Mouse (Mus musculus) lung, embryonic 14.5 days (tissue): ENCODE measurements around the gene Chd9. TPM values are rescaled to one million over a fixed set of nuclear protein-coding genes. Genes with fewer than 3 reads are reported as not detected.
"Not testable (repeated sequence)": the region's sequence is repeated elsewhere in the genome, so short reads cannot be mapped to it uniquely, and the experiment has no call there.

ENCODE experiments used
- ATAC-seq: fragments of 200-750 bp; cut with Nextera tagmentation; 2 replicates; pipeline ENCODE4 v1.8.0; 2017; ENCODE audit warnings: mild to moderate bottlenecking, moderate TSS enrichment, moderate library complexity; ENCODE audit not compliant: insufficient read depth
- DNase-seq: peaks from one replicate; pipeline ENCODE4 v3.0.0-alpha.2; 2015
- H3K27ac ChIP-seq: fragments of 300-500 bp; sonication (generic); 2 replicates; pipeline ENCODE4 v1.5.1; 2014; ENCODE audit warnings: low read depth, mild to moderate bottlenecking, moderate library complexity
- H3K27me3 ChIP-seq: fragments of 300-500 bp; sonication (generic); 2 replicates; pipeline ENCODE4 v1.6.1; 2014; ENCODE audit warnings: low read length, control low read depth; ENCODE audit not compliant: insufficient read depth
- H3K36me3 ChIP-seq: fragments of 300-500 bp; sonication (generic); 2 replicates; pipeline ENCODE4 v1.6.1; 2014; ENCODE audit warnings: control low read depth; ENCODE audit not compliant: insufficient read depth
- H3K4me1 ChIP-seq: fragments of 300-500 bp; sonication (generic); 2 replicates; pipeline ENCODE4 v1.6.1; 2014; ENCODE audit warnings: antibody characterized with exemption, control low read depth; ENCODE audit not compliant: insufficient read depth
- H3K4me2 ChIP-seq: fragments of 300-500 bp; sonication (generic); 2 replicates; pipeline ENCODE4 v1.6.1; 2014; ENCODE audit warnings: mild to moderate bottlenecking
- H3K4me3 ChIP-seq: fragments of 300-500 bp; sonication (generic); 2 replicates; pipeline ENCODE4 v1.5.1; 2014; ENCODE audit warnings: low read depth, low read length
- H3K9ac ChIP-seq: fragments of 300-500 bp; sonication (generic); 2 replicates; pipeline ENCODE4 v1.6.1; 2014
- H3K9me3 ChIP-seq: fragments of 300-500 bp; sonication (generic); 2 replicates; pipeline ENCODE4 v1.6.1; 2016; ENCODE audit warnings: low read depth, low read length, control low read depth
- CTCF ChIP-seq: IDR thresholded peaks from 2 replicates; pipeline ENCODE4 v1.5.1; 2016; ENCODE audit warnings: antibody characterized with exemption, low read depth
- WGBS: fragments of 180-500 bp; shearing (Covaris S2); extraction: QIAGEN DNeasy Blood & Tissue Kit; methylation state at CpG from one replicate; pipeline ENCODE4 v1.1.7; 2014; 5-methylcytosine and 5-hydroxymethylcytosine counted together
- polyA plus RNA-seq: library from polyadenylated mRNA; unstranded; fragments of >200 nt; fragmentation: Nextera tagmentation; extraction: Ambion mirVana; gene quantifications from 2 replicates; pipeline ENCODE4 v1.2.1, GENCODE M21; 2014

Gene Chd9
- polyA plus RNA-seq, 1 experiment from 2014 or later, result 72.5 TPM

DNA sequence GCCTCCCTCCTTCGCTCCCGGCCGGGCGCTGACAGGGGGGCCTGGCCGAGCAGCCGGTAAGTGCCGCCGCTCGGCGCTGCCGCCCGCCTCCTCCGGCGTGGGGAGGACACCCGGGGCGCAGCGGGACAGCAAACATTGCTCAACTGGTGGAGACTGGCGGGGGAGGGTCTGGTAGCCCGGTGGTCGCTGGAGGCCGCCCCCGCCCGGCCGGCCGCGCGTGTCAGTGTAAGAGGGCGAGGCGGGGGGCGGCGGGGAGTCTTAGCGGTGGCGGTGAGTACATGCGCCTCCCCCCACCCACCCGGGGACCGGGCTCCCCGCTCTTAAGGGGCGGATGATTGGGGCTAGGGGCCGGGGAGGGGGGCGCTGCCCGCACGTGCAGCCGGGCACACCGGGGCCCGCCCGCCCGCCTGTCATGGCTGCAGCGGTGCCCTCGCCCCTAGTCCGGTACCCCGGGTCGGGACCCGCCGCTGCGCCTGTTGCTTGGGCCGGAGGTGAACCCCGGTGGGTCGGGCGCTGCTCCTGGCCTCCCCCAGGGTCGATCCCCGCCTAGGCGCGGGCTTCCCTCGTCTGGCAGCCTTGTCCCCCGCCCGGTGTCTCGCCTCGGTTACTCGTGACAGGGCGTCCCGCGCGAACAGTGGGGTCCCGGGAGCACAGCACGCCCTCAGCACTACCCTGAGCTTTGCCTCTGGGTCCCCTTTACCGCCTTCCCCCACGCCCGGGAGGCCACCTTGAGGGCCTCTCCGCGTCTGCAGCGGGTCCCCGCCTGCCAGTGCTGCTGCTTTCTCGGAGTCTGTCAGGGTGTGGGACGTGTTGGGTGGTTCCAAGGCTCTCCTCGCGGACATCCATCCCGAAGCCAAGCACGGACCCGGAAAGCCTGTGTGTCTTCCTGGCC is 80.7 kb downstream of the Chd9 start:
- peak; percentile 40; the same call in 1 of the 2 replicates for TF ChIP-seq CTCF
- Histone ChIP-seq H3K4me1 (no peaks in the 10 kb centered on the region), H3K9ac (peak overlapping the region; percentile 75), H3K9me3 (no peaks in the 10 kb centered on the region), H3K27ac (peak overlapping the region; percentile 76; the same call in 1 of the 2 replicates), H3K4me2 (peak overlapping the region; percentile 96), H3K4me3 (peak overlapping the region; percentile 76), H3K27me3 (no peaks in the 10 kb centered on the region), H3K36me3 (no peaks in the 10 kb centered on the region)
- under 1% methylated on average over 65 of the region's 89 CpGs for WGBS
- DNase-seq (peak; percentile 72), ATAC-seq (peak; percentile 47)

DNA sequence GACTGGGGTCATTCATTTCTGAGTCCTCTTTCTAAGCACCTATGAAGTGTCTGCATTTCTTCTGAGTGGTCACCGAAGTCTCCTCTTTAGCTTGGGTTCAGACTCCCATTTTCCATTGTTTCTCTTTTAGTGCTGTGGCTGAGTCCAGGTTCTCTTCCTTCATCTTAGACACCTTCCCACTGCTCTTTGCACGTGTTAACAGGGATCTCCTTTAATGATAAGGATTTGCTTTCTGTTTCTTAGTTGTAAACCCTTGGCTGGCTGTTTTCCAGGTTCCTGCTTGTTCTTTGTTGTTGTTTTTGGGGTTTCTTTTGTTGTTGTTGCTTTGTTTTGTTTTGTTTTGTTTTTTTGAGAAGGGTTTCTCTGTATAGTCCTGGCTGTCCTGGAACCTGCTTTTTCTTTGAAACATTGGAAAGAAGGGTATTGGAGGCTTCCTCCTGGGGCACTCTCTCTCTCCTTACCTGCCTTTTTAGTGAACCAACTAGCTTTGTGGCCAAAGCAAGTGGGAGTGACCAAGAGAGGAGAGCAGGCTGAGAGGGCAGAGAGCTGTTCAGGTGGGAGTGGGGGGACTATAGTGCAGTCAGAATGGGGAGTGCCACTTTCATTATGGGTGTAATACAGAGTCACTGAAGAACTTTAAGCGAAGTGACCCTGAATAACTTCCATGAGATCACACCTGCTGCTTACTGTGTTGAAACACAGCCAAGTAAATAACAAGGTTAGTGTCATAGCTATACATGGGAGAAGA is 95.2 kb downstream of the Chd9 start:
- H3K9ac ChIP-seq, result no peak overlapping the region
- no peaks in the 10 kb centered on the region for H3K9me3 ChIP-seq
- 66% methylated on average over 3 of the region's 3 CpGs for WGBS
- H3K27me3 ChIP-seq, result no peaks in the 10 kb centered on the region
- no peak overlapping the region for H3K4me2 ChIP-seq
- no peak overlapping the region for H3K27ac ChIP-seq
- H3K4me3 ChIP-seq, result no peak overlapping the region
- DNase-seq (no peak), ATAC-seq (no peak)
- no peaks in the 10 kb centered on the region for H3K4me1 ChIP-seq
- H3K36me3 ChIP-seq, result no peaks in the 10 kb centered on the region
- no peak for TF ChIP-seq CTCF

DNA sequence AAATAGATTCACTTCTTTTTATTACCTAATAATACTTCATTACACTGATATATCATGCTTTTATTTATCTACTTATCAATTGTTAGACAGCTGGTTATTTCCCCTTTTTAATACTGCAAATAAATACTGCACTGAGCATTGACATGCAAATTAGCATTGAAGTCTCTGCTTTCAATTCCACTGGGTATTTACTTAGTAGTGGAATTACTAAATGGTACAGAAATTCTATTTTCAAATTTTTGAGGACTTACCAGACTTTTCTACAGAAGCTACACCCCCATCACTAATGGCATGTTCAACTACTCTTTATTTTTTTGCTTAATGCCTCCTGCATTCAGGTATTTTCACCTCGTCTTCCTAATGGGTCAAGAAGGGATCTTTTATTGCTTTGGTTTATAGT is 100.3 kb downstream of the Chd9 start:
- 78% methylated on average over 1 of the region's 1 CpGs for WGBS
- H3K27me3 ChIP-seq, result no peaks in the 10 kb centered on the region
- no peak overlapping the region for H3K4me3 ChIP-seq
- H3K9ac ChIP-seq, result no peak overlapping the region
- no peaks in the 10 kb centered on the region for H3K36me3 ChIP-seq
- no peak for DNase-seq
- H3K4me1 ChIP-seq, result no peaks in the 10 kb centered on the region
- no peak overlapping the region for H3K27ac ChIP-seq
- TF ChIP-seq CTCF, result no peak
- no peak overlapping the region for H3K4me2 ChIP-seq
- H3K9me3 ChIP-seq, result no peaks in the 10 kb centered on the region
- ATAC-seq, result no peak

DNA sequence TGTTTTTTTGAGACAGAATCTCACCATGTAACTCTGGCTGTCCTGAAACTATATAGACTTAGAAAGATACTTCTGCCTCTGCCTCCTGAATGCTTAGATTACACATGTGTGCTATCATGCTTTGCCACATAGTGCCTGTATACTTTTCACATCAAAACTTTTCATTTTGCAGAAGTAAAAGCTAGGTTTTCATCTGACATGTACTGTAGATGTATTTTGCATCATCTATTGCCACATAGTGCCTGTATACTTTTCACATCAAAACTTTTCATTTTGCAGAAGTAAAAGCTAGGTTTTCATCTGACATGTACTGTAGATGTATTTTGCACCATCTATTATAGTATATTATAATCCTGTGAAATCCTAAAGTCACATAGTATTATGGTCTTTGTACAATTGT is 102.0 kb downstream of the Chd9 start:
- H3K9ac ChIP-seq, H3K27ac ChIP-seq, H3K36me3 ChIP-seq, H3K4me1 ChIP-seq, H3K9me3 ChIP-seq, H3K4me3 ChIP-seq, H3K4me2 ChIP-seq, H3K27me3 ChIP-seq, ATAC-seq, DNase-seq: not testable (repeated sequence)

DNA sequence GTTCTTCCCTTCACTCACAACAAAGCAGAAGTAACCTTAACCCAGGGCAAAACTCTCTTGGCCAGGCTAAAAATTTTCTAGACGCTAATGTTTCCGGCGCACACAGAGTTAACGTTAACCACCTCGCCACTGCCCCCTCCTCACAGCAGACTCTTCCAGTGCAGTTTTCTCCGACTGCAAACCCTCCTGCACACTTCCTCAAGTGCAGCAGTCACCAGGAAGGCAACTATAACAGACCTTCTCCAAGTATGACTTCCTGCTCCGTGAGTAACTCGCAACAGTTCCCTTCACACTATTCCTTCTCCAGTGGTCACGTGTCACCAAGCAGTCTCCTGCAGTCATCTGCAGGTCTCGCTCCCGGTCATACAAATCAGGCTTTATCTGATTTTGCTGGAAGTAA is 104.8 kb downstream of the Chd9 start:
- WGBS, result 37% methylated on average over 11 of the region's 11 CpGs
- no peak overlapping the region for H3K27ac ChIP-seq
- TF ChIP-seq CTCF, result no peak
- ATAC-seq (no peak; the same call in 1 of the 2 replicates), DNase-seq (peak; percentile 7)
- no peak overlapping the region for H3K4me2 ChIP-seq
- no peak overlapping the region for H3K4me3 ChIP-seq
- H3K36me3 ChIP-seq, result no peaks in the 10 kb centered on the region
- no peaks in the 10 kb centered on the region for H3K27me3 ChIP-seq
- H3K9ac ChIP-seq, result no peak overlapping the region
- H3K9me3 ChIP-seq, result no peaks in the 10 kb centered on the region
- H3K4me1 ChIP-seq, result no peaks in the 10 kb centered on the region

DNA sequence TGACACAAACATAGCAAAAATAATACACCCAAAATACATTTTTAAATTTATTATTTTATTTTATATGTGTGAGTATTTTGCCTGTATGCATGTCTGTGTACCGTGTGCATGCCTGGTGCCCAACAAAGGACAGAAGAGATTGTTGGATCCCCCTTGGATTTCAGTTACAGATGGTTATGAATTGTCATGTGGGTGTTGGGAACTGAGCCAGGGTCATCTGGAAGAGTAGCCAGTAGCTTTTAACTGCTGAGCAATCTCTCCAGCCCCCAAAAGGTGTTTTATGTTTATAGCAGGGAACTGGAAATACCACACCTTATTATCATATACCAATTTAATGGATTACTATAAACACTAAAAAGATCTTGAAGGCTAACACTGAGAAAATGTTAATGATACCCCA is 106.6 kb downstream of the Chd9 start:
- H3K4me3 ChIP-seq, result no peak overlapping the region
- no peak overlapping the region for H3K4me2 ChIP-seq
- H3K27me3 ChIP-seq, result no peaks in the 10 kb centered on the region
- no peak for DNase-seq
- no peak for TF ChIP-seq CTCF
- WGBS, result 89% methylated on average over 1 of the region's 1 CpGs
- H3K9me3 ChIP-seq, result no peaks in the 10 kb centered on the region
- no peak overlapping the region for H3K27ac ChIP-seq
- H3K36me3 ChIP-seq, result no peaks in the 10 kb centered on the region
- H3K9ac ChIP-seq, result no peak overlapping the region
- H3K4me1 ChIP-seq, result no peaks in the 10 kb centered on the region
- no peak for ATAC-seq

DNA sequence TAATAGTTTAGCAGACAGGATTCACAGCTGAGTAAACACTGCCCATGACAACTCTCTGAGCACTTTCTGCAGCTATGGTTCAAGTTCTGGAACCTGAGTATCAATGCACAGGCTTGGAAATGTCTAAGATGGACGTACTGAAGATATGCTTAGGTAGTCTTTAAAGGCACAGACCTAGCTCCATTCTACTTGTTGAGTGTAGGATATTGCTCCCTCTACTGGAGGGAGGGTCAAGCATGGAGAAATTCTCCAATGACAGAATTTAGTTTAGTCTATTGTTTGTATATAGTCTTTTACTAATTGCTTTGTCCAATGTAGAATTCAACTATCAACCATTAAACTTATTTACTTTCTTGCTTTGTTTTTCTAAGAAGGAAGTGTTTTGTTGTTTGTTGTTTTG is 108.7 kb downstream of the Chd9 start:
- H3K4me3 ChIP-seq, result no peak overlapping the region
- H3K4me1 ChIP-seq, result no peaks in the 10 kb centered on the region
- TF ChIP-seq CTCF, result peak; percentile 54
- H3K9ac ChIP-seq, result no peak overlapping the region
- H3K9me3 ChIP-seq, result no peaks in the 10 kb centered on the region
- no peak overlapping the region for H3K4me2 ChIP-seq
- H3K27ac ChIP-seq, result no peak overlapping the region
- peak; percentile 63 for DNase-seq
- 47% methylated on average over 1 of the region's 1 CpGs for WGBS
- no peaks in the 10 kb centered on the region for H3K36me3 ChIP-seq
- ATAC-seq, result no peak
- H3K27me3 ChIP-seq, result no peaks in the 10 kb centered on the region
